Mouse (Mus musculus) bone marrow macrophage, adult 2 months (primary cell): ENCODE results near the gene Dstyk.

Source experiments
- CTCF ChIP-seq: IDR thresholded peaks from 2 replicates; pipeline ENCODE4 v1.5.1; 2012; ENCODE audit warnings: low read depth, mild to moderate bottlenecking, low read length, moderate library complexity
- POLR2A ChIP-seq: IDR thresholded peaks from 2 replicates; pipeline ENCODE4 v1.6.1; 2012; ENCODE audit warnings: mild to moderate bottlenecking, low read depth, low read length, borderline replicate concordance

DNA sequence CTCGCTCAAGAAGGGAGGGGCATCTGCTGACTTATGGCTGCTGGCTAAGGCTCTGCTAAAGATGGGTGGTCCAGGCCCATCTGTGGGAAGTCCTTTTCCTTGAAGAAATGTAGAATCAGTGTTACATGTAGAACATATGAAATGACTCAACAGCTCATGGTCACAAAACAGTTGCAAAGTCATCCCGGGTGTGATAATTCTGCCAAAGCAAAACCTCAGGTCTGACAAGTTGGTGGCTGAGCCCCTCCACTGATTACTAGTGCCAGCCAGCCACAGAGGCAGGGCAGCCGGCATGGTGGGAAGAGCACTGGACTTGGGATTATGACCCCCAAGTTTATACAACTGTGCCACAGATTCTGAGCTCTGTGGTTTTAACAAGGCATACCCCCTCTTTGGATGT lies 39.5 kb upstream of the Dstyk start:
- TF ChIP-seq POLR2A (no peak), CTCF (no peak)
